Mouse (Mus musculus): ENCODE measurements at regions not wholly inside any gene's neighbourhood (a gene's known extent, or its start where the extent isn't known, plus 50 kb on each side); places are given as distances from the start of the nearest gene placed in this dataset.

DNA sequence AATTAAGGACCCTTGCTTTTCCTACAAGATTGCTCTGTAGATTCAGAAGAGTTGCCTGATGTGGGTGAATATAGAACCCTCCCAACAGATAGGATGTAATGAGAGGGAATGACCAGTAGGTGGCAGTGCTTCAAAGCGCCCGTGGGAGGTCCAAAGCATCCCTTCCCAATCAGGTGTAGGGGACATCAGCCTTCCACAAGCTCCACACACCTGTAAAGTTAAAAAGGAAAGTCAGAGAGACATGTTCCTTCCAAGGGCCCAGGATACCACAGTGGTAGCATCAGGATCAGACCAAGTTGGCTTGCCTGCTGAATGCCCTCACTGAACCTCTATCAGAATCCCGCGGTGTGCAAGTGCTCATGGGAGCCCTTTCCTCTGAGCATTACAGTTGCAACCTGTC, 75.7 kb upstream of the Zfp618 start:
- DNase-seq (ENCODE audit: low spot score): no peak

DNA sequence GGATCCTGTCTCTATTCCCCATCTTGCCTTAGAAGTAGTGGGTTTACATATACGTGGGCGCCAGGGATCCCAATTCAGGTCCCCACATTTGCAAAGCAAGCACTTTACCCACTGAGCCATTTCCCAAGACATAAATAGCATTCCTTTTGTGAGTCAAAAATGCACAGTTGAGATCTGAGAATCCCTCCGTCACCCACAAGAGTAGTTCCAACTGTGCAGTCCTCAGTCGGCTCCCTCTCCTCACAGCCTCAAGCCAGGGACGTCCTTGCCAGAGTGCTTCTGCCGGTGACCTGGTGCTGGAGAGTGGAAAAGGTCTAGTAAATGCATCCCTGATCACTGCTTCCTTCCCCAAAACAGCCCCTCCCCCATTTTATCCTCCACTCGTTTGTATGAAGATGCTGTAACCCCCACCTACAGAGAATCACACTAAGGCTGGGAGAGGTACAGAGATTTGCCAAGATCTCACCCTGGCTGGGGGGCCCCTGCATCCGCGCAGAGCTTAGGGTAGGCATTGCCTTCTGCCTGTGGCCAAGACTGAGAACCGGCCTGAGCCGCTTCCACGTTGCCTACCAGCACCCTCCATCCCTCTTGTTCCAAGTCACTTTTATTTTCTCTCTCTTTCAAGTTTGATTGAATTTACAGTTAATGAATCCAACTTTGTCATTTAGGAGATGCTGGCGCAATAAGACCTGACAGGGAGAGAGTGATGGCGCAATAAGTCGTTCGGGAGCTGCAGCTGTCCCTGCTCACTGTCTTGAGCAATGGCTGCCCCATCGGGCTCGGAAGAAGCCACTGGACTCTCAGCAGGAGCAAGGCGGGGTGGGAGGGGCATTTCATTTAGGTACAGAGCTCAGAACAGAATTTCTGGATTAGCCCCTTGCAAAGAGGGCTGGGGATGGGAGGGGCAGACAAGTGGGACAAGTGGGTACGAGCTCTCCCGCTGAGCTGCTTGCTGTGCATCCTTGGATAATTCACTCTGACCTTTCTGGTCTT, 74.5 kb upstream of the Zfp618 start:
- DNase-seq (ENCODE audit: low spot score): no peak

DNA sequence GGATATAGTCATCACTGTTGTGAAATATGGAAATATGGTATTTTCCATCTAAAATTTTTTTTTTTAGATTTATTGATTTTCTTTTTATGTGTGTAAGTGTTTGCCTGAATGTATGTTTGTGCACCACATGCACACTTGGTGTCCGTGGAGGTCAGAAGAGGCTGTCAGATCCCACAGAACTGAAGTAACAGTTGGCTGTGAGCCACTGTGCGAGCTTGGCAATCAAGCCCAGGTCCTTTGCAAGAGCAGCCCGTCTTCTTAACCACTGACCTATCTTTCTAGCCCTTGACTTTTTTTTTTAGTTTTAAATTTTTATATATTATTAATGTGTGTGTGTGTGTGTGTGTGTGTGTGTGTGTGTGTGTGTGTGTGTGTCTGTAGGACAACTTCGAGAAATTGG, 52.5 kb upstream of the Zfp618 start:
- no peak for DNase-seq (ENCODE audit: low spot score)

Measured in layer of hippocampus, adult 9-10 months (tissue).